Mouse (Mus musculus): ENCODE measurements around the gene Ankar.

Gene Ankar

DNA sequence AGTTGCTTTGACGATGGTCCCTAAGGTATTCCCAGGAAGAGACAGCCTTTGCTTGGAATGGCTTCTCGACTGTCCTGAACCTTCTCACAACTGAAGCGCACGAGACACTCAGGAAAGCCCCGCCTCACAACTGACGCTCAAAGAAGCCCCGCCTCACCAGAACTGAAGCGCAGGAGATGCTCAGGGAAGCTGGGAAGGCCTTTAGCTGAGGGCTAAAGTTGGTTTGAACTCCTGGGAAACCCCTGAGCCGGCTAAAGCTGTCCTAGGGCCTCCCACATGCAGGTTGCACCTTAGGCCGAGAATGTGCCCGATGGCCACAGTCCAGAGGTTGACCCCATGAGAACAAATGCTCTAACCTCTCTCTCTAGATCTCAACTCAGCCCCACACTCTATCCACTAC is at the start of gene Ankar:
TSS of gene Ankar (minus strand) at position 101 of the 400 bp plus-strand sequence.
- no peak for DNase-seq (ENCODE audit: low read depth, low spot score)

DNA sequence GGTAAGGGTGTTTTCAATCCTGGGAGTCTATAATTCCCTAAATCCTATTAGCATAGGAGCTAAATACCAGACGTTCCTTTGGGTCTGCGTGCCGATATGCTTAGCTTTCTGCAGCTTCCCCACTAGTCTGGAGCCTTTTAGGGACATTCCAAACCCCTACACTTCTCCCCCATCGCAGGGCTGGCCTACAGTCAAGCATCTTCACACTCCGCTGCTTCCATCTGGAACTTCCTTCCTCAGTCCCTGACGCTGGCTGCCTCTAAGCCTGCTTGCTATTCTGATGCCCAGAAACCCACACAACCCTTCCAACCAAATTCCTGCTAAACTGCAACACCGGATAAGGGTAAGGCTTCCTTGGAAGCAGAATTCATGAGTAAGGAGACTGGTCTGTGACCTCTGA is 46.0 kb upstream of the Ankar start:
- no peak for DNase-seq (ENCODE audit: low read depth, low spot score)

DNA sequence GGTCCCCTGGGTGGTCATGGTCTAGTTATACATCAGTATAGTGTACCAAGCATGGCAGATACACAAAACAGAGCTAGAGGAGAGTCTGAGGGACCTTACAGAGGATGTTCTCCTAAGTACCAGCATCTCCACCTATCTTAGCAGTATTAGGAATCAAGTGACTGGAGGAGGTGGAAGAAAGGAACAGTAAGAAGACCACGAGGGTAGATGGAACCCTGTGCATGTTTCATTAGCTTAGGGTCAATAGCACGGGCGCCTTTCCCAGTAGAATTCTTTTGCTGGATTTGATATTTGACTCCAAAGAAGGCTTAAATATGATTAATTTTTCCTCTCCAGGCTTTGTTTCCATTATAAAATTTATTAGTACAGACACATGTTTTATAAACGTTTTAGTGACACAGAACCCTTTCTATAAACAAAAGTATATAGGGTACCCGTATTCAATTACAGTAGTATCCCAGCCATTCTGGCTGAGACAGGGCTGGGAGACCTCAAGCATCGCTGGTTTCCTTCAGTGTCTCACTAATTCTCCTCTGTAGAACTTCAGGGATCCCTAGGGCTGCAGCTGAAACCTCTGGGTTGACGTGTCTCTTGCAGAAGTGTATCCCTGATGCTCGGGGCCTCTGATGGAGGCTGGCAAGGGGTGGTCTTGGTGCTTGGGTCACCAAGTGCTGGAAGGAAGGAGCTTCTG is 44.6 kb upstream of the Ankar start:
- no peak for DNase-seq (ENCODE audit: low read depth, low spot score)

DNA sequence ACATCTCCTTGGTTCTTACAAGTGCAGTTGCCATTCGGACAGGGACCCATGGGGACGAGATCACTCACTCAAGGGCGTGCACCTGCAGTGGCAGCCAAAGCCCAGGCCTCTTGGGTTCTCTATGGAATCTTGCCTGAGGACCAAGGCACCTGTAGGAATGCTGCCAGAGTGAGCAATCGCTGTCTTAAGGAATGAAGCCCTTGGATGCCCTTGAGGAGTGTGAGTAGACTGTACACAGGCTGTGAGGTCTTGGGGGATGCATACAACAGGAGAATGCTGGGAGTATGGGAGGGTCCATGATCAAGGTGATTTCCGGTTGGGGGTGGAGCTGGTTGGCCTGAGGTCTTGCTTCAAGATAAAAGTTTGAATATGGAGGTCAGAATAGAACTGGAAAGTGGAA is 41.0 kb upstream of the Ankar start:
- no peak for DNase-seq (ENCODE audit: low read depth, low spot score)

DNA sequence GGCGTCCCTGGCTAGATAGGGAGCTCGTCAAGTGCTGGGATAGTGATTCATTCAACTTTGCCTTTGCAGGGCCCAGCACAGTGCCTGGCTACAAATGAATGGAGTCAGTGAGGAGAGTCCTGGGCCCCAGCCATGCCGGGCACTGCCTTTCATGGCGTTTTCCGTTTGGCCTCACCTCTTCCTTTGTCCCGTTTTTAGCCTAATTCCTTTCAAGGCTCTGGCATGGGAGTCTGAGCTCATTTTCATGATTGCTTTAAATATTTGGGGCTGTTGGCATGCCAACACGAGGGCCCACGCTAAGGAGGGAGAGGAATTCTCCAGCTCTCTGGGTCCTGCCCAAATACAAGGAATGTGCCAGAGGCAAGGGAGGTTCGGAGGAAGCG is 39.3 kb upstream of the Ankar start:
- DNase-seq (ENCODE audit: low read depth, low spot score): no peak

DNA sequence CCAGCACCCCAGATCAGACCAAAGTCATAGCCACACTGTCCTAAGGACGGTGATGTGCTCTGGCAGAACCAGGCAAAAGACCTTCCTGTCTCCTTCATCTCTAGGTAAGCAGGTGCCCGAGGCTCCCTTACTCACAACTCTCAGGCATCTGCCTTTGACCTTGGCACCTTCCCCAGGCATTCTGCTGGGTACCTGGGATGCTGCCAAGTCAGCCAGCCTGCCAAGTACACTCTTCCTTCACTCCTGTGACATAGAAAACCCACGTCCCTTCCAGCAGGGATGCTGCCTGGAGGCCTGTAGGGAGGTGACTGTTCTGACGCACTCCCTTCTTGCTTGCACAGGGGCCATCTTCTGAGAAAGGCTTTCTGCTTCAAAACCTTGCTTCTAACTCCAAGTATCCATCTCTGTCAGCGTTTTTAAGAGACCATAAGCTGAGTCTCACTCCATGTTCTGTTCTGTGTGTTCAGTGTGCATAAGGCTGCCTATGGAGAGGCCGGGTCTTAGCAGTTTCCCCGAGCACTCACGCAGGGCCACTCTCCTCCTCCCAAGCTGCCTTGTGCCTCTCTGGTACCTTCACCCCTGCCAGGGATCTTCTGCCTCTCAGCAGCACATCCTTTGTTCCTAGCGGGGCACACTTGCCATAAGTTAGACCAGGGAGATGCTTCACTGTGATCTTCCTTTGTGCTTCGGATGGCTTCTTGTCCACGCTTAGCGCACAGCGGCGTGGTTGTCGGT is 38.7 kb upstream of the Ankar start:
- DNase-seq (ENCODE audit: low read depth, low spot score): no peak

DNA sequence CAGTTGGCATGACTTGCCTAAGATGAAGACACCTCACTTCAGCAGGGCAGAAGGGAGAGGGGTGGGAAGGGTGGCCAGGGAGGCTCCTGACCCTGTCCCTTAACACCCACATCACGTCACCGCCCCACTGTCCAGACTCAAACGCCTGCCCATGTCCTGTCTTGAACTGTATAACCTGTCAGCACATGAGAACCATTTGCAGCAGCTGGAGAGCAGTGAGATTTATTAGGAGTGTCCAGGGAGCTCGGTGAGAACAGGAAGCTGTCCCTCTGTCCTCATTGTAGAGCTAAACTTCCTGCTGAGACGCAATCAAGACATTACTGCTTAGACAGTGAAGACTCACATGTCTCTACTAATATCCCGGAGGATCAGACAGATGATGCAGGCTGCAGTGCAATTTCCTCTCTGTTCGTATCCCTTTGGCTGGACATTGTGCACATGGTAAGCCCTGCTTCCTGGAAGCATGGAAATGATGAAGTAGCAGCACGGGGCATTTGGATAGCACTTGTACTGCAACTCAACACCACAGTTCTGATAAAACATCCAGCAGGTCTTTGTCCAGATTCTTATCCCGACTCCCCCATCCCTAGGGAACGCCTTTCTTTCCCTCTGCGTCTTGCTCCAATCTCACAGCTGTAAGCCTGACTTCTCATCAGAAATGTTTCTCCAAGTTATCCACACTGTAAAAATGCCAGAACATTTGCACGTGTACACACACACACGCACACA is 36.2 kb upstream of the Ankar start:
- no peak for DNase-seq (ENCODE audit: low read depth, low spot score)

DNA sequence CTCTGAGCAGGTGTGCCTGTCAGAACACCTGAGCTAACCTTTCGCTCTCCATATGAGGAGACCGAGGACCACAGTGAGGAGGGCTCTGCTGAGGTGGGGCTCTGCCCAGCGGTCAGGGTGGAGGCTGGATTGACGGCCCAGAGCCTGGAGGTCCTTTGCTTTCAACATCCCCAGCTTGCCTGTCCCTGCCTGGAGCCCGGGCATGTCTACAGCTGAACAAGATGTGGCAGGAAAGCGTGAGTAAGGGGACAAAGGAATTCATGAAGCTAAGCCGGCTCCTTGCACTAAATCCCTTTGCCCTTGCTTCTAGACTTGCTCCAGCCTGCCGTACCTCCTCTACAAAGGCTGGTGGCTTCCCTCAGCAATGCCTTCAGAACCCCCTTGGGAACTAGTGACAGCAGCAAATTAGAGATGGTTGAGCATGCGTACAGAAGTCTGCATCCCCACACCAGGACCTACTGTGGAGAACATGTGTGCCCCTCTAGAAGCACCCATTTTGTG is 32.9 kb upstream of the Ankar start:
- no peak for DNase-seq (ENCODE audit: low read depth, low spot score)

DNA sequence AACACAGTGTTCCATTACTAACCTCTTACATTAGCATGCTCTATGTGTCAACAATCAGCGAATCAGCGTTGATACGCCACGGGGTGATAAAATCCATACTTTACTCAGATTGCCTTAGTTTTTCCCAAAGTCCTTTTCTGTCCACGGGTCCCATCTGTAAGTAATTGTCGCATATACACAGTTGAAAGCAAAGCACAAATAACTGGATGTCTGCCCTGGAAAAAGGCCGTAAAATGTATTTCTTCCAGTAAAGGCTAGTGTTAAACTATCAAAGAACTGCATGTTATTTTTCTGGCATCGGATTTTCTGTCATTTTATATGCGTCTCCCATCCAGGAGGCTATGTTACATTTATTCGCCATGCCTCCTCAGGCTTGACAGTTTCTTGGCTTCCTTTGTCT is 29.7 kb upstream of the Ankar start:
- no peak for DNase-seq (ENCODE audit: low read depth, low spot score)

DNA sequence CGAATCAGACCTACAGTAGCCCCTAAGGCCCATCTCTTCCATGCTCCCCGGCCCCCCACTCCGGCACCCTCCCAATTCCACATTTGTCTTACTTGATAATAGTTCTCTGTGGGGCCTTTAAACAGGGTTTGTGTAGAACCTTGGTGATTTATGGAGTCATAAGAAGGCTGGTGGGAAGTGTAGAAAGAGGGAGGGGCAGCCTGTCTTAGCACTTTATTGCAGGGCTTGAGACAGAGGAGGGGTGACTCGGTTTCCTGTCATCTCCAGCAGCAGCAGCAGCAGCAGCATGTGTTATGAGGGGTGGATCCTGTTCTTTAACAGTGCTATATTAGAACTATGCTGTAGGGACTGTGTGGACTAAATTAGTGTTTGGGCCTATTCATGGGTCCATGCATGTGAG is 28.4 kb upstream of the Ankar start:
- DNase-seq (ENCODE audit: low read depth, low spot score): no peak

DNA sequence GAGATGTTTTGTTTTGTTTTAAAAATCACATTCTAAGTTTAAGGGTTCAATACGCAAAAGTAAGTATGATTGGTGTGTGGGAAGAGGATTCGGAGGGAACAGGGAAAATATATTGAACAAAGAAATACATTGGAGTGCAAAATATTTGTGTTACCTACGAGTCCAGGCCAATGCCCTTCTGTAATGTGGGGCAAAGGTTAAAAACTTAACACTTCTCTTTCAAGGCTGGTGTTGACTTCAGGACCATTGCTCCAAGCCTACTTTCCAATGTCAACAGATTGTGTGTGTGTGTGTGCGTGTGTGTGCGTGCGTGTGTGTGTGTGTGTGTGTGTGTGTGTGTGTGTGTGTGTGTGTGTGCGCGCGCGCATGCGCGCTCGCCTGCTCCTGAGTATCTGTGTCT is 25.6 kb upstream of the Ankar start:
- no peak for DNase-seq (ENCODE audit: low read depth, low spot score)

DNA sequence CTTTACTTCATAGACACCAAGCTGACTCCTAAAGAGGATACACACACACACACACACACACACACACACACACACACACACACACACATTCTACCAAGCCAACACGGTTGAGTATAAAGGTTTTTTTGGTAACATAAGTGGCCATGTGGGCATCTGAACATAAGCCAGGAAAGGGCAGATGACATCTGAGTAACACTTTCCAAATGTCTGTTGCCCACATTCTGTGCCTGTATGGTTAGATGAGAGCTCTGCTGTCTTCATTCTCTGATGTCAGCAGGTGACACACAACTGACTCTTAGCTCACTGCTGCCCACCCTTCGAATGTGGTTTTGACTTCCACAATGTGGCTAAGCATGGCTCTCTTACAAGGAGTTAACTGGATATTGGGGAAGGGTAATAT is 24.0 kb upstream of the Ankar start:
- DNase-seq (ENCODE audit: low read depth, low spot score): no peak

DNA sequence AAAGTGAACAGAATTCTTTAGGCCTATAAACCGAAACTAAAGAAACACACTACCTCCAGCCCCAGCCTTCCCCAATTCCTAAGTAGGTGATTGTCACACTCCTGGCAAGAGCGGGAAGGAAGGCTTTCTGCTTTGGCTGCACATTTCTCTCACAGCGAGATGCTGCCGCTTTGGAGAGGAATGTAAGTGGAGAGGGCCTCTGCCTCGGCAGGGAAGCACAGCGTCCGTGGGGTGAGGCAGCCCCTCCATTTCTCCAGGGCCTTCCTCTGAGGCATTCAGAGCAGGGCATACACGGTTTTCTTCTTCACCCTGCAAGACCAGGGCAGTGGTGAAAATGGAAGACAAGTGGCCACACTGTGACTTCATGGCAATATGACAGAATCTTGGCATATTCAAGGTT is 22.3 kb upstream of the Ankar start:
- no peak for DNase-seq (ENCODE audit: low read depth, low spot score)

DNA sequence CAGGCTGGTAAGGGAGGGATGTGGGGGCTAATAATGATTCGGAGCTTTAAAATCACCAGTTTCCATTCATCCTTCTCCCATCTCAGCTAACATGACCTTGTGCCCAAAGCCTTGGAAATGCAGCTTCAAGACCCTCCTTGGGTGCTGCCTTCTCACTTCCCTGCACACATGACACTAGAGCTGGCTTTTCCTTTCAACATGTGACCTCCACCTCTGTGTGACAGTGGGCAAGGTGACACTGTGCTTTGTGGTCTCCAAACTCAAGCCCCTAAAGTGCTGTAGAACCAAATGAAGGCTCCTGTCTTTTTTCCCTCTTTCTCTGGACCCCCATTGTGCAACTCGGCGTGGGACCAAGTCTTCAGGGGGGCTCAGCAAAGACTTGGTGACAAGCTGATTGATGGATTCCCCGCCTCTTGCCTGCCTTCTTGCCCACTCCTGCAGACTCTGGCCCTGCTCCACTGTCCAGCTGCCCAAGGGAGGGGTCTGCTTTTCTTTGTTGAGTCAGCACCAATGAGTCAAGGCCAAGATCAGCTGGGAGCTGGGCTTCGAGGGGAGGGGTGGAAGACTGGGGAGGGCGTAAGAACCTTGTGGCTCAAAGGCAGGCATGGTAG is 19.8 kb upstream of the Ankar start:
- no peak for DNase-seq (ENCODE audit: low read depth, low spot score)

DNA sequence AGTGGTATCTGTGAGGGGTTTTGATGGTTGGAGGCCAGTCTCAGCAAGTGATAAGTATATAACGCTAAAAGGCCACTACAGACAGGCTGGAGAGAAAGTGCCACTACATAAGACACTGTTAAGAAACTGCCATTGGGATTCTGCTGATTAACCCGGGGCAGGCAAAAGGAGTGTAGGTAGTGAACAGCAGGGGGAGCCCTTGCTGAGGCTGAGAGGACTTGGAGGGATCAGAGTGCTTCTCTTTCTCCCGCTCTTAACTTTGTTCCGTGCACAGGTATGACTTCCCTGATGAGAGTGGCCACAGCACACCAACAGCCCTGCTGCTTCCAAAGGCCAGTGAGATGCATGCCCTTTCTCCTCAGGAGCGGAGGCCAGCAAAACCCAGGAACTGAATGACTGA is 18.5 kb upstream of the Ankar start:
- peak; percentile 64 for DNase-seq (ENCODE audit: low read depth, low spot score)

DNA sequence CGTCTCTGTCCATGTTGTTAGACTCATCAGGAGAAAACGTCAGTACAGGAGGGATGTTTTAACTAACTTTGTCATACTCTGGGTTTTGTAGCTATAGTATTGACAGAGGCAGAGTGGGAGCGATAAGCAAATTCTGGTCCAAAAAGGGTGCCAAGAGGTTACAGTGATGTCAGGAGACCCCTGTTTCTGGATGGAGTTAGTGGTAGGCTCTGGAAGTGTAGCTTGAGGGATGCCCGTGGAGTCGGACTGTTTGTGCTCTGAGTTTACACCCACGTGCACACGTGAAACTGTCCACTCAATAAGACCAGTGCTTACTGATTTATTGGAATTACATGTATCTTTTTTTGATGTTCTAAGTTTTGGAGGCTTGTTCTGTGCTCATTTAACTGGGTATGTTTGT is 17.2 kb upstream of the Ankar start:
- no peak for DNase-seq (ENCODE audit: low read depth, low spot score)

DNA sequence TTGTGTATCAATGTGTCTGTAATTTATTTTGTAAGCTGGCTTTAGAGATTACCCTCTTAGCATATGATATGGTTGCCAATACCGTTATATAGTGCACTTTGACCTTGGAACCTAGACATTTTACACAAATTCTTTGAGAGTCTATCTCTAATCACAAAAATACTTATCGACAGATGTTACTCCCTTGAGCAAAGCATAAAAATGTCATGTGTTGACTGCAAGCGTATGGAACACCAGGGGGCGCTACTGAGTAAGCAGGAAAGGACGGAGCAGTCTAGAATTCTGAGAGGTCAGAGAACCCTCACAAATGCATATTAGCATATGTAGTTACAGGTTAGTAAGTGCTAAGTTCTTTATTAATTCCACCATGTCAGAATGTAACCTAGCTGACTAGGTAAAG is 16.5 kb upstream of the Ankar start:
- peak; percentile 73 for DNase-seq (ENCODE audit: low read depth, low spot score)

DNA sequence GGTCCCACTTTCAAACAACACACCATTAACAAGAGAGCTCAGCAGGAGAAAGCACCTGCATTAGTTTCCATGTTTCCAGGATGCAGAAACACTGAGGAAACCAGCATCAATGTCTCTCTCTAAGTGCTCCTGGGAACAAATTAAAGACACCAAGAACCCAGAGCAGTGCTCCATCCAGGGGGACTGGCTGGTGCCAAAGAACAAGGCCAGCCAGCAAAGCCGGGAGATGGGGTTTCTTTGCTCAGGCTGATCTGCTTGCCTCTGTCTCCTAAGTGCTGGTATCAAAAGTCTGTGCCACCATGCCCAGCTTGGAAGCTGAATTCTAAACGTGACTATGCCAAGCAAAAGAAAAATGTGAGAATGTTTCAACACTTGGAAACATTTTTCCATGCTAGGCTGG is 16.0 kb upstream of the Ankar start:
- DNase-seq (ENCODE audit: low read depth, low spot score): no peak

DNA sequence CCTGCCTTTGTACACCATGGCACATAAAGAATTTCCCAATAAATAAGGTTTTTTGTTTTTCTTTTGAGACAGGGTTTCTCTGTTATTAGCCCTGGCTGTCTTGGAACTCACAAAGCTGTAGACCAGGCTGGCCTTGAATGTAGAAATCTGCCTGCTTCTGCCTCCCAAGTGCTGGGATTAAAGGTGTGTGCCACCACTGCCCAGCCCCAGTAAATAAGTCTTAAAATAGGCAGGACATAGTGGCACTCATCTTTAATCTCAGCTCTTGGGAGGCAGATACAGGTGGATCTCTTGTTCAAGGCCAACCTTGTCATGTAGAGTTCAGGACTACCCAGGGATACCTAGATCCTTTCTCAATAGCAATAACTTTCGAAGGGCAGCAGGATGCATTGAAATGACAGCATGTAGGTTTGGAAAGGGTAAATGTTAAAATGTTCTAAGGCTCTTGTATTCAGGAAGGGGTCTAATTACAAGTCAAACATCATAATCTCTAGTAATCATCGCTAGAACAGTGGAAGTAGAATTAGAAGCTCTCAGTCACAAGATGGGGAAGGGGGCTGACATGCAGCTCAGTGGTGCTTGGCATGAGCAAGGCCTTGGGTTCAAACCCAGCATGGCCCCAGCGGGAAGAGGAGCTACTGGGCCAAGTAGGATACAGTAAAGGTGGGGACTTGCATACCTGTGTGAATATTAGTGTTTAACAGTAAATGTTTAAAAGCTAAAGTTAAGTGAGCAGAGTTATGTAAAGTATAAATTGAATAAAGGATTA is 15.4 kb upstream of the Ankar start:
- no peak for DNase-seq (ENCODE audit: low read depth, low spot score)

DNA sequence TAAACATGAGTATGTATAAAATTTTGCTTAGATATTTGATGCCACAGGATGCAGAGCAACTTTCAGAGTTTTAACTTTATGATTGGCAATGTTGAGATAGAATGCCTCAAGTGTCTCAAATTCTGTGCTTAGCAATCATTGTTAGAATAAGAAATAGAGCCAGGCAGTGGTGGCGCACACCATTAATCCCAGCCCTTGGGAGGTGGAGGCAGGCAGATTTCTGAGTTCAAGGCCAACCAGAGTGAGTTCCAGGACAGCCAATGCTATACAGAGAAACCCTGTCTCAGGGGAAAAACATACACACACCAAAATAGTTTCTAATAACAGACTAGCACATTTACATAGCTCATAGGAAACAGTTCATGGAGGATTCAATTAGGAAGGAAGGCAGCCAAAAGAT is 14.7 kb upstream of the Ankar start:
- DNase-seq (ENCODE audit: low read depth, low spot score): no peak

DNA sequence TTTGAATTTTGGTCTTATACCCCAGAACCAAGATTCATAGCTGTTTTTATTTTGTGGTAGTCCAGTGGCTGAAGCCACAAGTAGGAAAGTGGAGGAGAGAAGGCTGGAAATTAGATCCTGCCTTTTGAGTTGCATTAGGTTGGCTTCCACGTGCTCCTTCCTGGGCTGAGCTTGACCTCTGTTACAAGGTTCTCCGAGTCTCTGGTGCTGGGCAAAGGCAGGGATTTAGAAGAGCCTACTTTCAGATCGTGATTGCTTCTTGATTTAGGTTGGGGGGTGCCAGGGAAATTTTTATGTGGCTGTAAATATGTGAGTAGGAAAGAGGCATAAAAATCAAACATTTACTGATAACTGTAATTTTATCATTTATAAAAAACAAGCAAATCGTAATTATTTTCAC is 14.2 kb upstream of the Ankar start:
- no peak for DNase-seq (ENCODE audit: low read depth, low spot score)

DNA sequence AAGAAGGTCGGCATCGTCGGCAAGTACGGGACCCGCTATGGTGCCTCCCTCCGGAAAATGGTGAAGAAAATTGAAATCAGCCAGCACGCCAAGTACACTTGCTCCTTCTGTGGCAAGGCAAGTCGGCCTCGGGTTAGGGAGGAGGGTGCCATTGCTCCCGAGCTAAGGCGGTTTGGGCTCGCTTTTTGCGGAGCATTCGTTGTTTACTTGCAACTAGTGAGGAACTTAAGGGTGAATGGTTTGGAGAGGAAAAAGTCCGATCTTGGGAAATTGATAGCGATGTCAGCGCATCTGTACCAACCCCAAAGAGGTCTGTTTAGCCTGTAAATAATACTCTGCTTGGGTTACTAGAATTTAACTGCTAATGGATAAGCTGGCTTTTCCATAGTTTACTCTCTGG is 11.3 kb upstream of the Ankar start:
- no peak for DNase-seq (ENCODE audit: low read depth, low spot score)

Measured in embryo, embryonic 11.5 days (tissue).